16 mouse cellular contexts compared by ENCODE assay signal in genomic region chr9:44518068-44518467, GRCm38 (mm10). TPM values are rescaled to one million over a fixed set of nuclear protein-coding genes. Genes with fewer than 3 reads are reported as not detected.
A peak's percentile ranks its signal among the peaks of the same experiment; 100 is the strongest.
DNase-seq lines count a peak whose midpoint lies in the region; ATAC-seq lines count a peak whose summit lies in the region.
"Had no signal": no experiment of that assay in that cellular context is flagged by ENCODE, and none has a peak within 500 bp of the region (broad histone marks: within the 10 kb centered on the region; RNA-seq: fewer than 3 reads in every experiment).

No protein-coding gene starts in this region.

- no peak overlapping the region for H3K27ac ChIP-seq in heart, embryonic 12.5 days (ENCODE audit: poor library complexity, severe bottlenecking)
- H3K27ac ChIP-seq: limb, embryonic 15.5 days; midbrain, embryonic 15.5 days had no signal

- no peaks in the 10 kb centered on the region for H3K27me3 ChIP-seq in heart, embryonic 12.5 days (replicated peaks)
- H3K27me3 ChIP-seq: limb, embryonic 15.5 days; midbrain, embryonic 15.5 days had no signal

- H3K9me3 ChIP-seq in heart, embryonic 12.5 days (replicated peaks) = no peaks in the 10 kb centered on the region
- H3K9me3 ChIP-seq: limb, embryonic 15.5 days; midbrain, embryonic 15.5 days had no signal

- peaks cover 6% of the 10 kb centered on the region for H3K4me1 ChIP-seq in heart, embryonic 12.5 days (replicated peaks)
- H3K4me1 ChIP-seq: midbrain, embryonic 15.5 days had no signal

- H3K36me3 ChIP-seq in heart, embryonic 12.5 days = no peaks in the 10 kb centered on the region
- H3K36me3 ChIP-seq: limb, embryonic 15.5 days; midbrain, embryonic 15.5 days had no signal

- H3K4me2 ChIP-seq in heart, embryonic 12.5 days = no peak overlapping the region
- H3K4me2 ChIP-seq: limb, embryonic 15.5 days; midbrain, embryonic 15.5 days had no signal

- ATAC-seq in heart, embryonic 12.5 days (ENCODE audit: insufficient number of reproducible peaks, low FRiP score) = no peak
- ATAC-seq: midbrain, embryonic 15.5 days had no signal

- intact Hi-C loops in left cerebral cortex, postnatal 4 days (cut with DNase I) = no loop called here

- DNase-seq in cerebellum, postnatal 10 days = peak; percentile 29 to 44
- no peak for DNase-seq in cerebellum, adult 8-10 months
- peak; percentile 57 for DNase-seq in heart, postnatal 4 days
- peak; percentile 15 for DNase-seq in left cerebral cortex, postnatal 4 days
- DNase-seq in left cerebral cortex, adult 11 months (ENCODE audit: low spot score) = no peak
- DNase-seq in NIH3T3 (ENCODE audit: low read depth) = peak; percentile 43
- DNase-seq in urinary bladder, adult 18-20 months (ENCODE audit: low spot score in 2 of 2) = no peak
- DNase-seq: cerebellum, adult 9-10 months; kidney, adult 9 months; lung, postnatal 36 days; thymus, postnatal 14 days had no signal

- no peak overlapping the region for H3K4me3 ChIP-seq in heart, embryonic 12.5 days
- H3K4me3 ChIP-seq: limb, embryonic 15.5 days; midbrain, embryonic 15.5 days had no signal

- H3K9ac ChIP-seq in heart, embryonic 12.5 days = no peak overlapping the region
- H3K9ac ChIP-seq: limb, embryonic 15.5 days; midbrain, embryonic 15.5 days had no signal

- WGBS in heart, embryonic 12.5 days = 64% methylated on average over 7 of the region's 7 CpGs

RNA-seq across cellular contexts. Expression of gene Bcl9l, which starts 35.4 kb away (rescaled TPM):
- 10 to 100 TPM; 56.8 to 64.0 TPM for total RNA-seq in heart, postnatal 4 days (2021)
- polyA plus RNA-seq in heart, embryonic 12.5 days (2016; fragmentation: Nextera tagmentation; extraction: Ambion mirVana) = 11.3 and 12.3 TPM in 2 replicates
- total RNA-seq in left cerebral cortex, postnatal 4 days (2021) = 100 to 1,000 TPM; 109 to 113 TPM

RNA-seq across cellular contexts. Expression of gene Cxcr5, which starts 43.6 kb away (rescaled TPM):
- total RNA-seq in heart, postnatal 4 days (2021) = under 1 TPM; 0.14 to 0.29 TPM
- not detected in 2 replicates for polyA plus RNA-seq in heart, embryonic 12.5 days (2016; fragmentation: Nextera tagmentation; extraction: Ambion mirVana)
- not detected for total RNA-seq in left cerebral cortex, postnatal 4 days (2021)
- total RNA-seq: layer of hippocampus, postnatal 25 days had no signal
- polyA plus RNA-seq: midbrain, embryonic 15.5 days; neural tube, embryonic 11.5 days had no signal

Comparison
In these comparisons a context has a peak if more than half of its experiments do, and no peak if none do; other contexts are left out.
1. DNase-seq: peak in cerebellum, postnatal 10 days (2 of 2), heart, postnatal 4 days (single experiment), left cerebral cortex, postnatal 4 days (single experiment) and NIH3T3 (single experiment); none in cerebellum, adult 8-10 months (single experiment), left cerebral cortex, adult 11 months (single experiment) and urinary bladder, adult 18-20 months (0 of 2).